Comparison of ENCODE assay signal across 15 mouse cellular contexts in the genomic region with DNA sequence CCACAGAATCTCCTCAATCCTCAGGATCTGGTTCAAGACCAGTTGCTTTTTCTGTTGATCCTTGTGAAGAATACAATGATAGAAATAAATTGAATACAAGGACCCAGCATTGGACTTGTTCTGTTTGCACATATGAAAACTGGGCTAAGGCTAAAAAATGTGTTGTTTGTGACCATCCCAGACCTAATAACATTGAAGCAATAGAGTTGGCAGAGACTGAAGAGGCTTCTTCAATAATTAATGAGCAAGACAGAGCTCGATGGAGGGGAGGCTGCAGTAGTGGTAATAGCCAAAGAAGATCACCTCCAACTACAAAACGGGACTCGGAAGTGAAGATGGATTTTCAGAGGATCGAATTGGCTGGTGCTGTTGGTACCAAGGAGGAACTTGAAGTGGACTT.
"Had no signal": no experiment of that assay in that cellular context is flagged by ENCODE, and none has a peak within 500 bp of the region (broad histone marks: within the 10 kb centered on the region; RNA-seq: fewer than 3 reads in every experiment).

No protein-coding gene starts in this region.

- H3K9me3 ChIP-seq: intestine, embryonic 15.5 days; kidney, embryonic 15.5 days; limb, embryonic 12.5 days; limb, embryonic 15.5 days had no signal

- H3K4me3 ChIP-seq: intestine, embryonic 15.5 days; kidney, embryonic 15.5 days; limb, embryonic 12.5 days; limb, embryonic 15.5 days had no signal

- H3K9ac ChIP-seq: intestine, embryonic 15.5 days; kidney, embryonic 15.5 days; limb, embryonic 12.5 days; limb, embryonic 15.5 days; liver, embryonic 14.5 days had no signal

- ATAC-seq: intestine, embryonic 15.5 days had no signal

- H3K27me3 ChIP-seq: intestine, embryonic 15.5 days; kidney, embryonic 15.5 days; limb, embryonic 12.5 days; limb, embryonic 15.5 days had no signal

- H3K27ac ChIP-seq: intestine, embryonic 15.5 days; kidney, embryonic 15.5 days; limb, embryonic 12.5 days; limb, embryonic 15.5 days; liver, embryonic 14.5 days had no signal

- H3K4me1 ChIP-seq: kidney, embryonic 15.5 days; limb, embryonic 12.5 days; limb, embryonic 15.5 days had no signal

- H3K4me2 ChIP-seq: intestine, embryonic 15.5 days; kidney, embryonic 15.5 days; limb, embryonic 12.5 days; limb, embryonic 15.5 days; midbrain, embryonic 11.5 days had no signal

- H3K36me3 ChIP-seq: intestine, embryonic 15.5 days; limb, embryonic 12.5 days had no signal

- DNase-seq: kidney, adult 11 months; kidney, postnatal 14 days; kidney, postnatal 4 days; left cerebral cortex, postnatal 4 days; lung, adult 18-20 months; lung, postnatal 4 days; midbrain, embryonic 14.5 days; thymus, adult 18-20 months; thymus, postnatal 36 days had no signal
